Mouse (Mus musculus) lung, postnatal 0 days (tissue): Measurements from ENCODE around the gene Msh4.

ENCODE experiments used
- CTCF ChIP-seq: IDR thresholded peaks from 2 replicates; pipeline ENCODE4 v1.5.1; 2016; ENCODE audit warnings: antibody characterized with exemption, mild to moderate bottlenecking
- EP300 ChIP-seq: IDR thresholded peaks from 2 replicates; pipeline ENCODE4 v1.6.1; 2016; ENCODE audit warnings: antibody characterized with exemption, mild to moderate bottlenecking, control low read depth

- TF ChIP-seq EP300 = no peak
- TF ChIP-seq CTCF = no peak
Observed at GRCm38 (mm10) chr3:153817376-153817890, 88.5 kb downstream of the Msh4 start.
